Mouse (Mus musculus) forebrain, embryonic 16.5 days (tissue): ENCODE data around the gene Mpzl2. TPM values are rescaled to one million over a fixed set of nuclear protein-coding genes. Genes with fewer than 3 reads are reported as not detected.
A peak's percentile ranks its signal among the peaks of the same experiment; 100 is the strongest.

Experiments used
- ATAC-seq: fragments of 200-750 bp; cut with Nextera tagmentation; 2 replicates; pipeline ENCODE4 v1.8.0; 2017; ENCODE audit warnings: mild to moderate bottlenecking, moderate library complexity
- H3K27ac ChIP-seq: fragments of 300-500 bp; sonication (generic); 2 replicates; pipeline ENCODE4 v1.5.1; 2014; ENCODE audit warnings: low read length, control low read depth
- H3K27me3 ChIP-seq: fragments of 300-500 bp; sonication (generic); replicated peaks from 2 replicates; pipeline ENCODE4 v1.6.1; 2014; ENCODE audit warnings: low read length; ENCODE audit not compliant: control insufficient read depth, insufficient read depth
- H3K36me3 ChIP-seq: fragments of 300-500 bp; sonication (generic); 2 replicates; pipeline ENCODE4 v1.6.1; 2014; ENCODE audit not compliant: control insufficient read depth, insufficient read depth
- H3K4me1 ChIP-seq: fragments of 300-500 bp; sonication (generic); replicated peaks from 2 replicates; pipeline ENCODE4 v1.6.1; 2014; ENCODE audit warnings: low read length; ENCODE audit not compliant: control insufficient read depth, insufficient read depth
- H3K4me2 ChIP-seq: fragments of 300-500 bp; sonication (generic); 2 replicates; pipeline ENCODE4 v1.6.1; 2014; ENCODE audit warnings: mild to moderate bottlenecking, low read length, control low read depth
- H3K4me3 ChIP-seq: fragments of 300-500 bp; sonication (generic); replicated peaks from 2 replicates; pipeline ENCODE4 v1.5.1; 2014; ENCODE audit warnings: mild to moderate bottlenecking, low read length, control low read depth
- H3K9ac ChIP-seq: fragments of 300-500 bp; sonication (generic); replicated peaks from 2 replicates; pipeline ENCODE4 v1.6.1; 2014; ENCODE audit warnings: low read depth, low read length, control low read depth
- H3K9me3 ChIP-seq: fragments of 300-500 bp; sonication (generic); 2 replicates; pipeline ENCODE4 v1.6.1; 2016; ENCODE audit warnings: low read length; ENCODE audit not compliant: control insufficient read depth
- WGBS: fragments of 180-500 bp; shearing (Covaris S2); extraction: QIAGEN DNeasy Blood & Tissue Kit; methylation state at CpG from one replicate; pipeline ENCODE4 v1.1.7; 2014; 5-methylcytosine and 5-hydroxymethylcytosine counted together
- polyA plus RNA-seq: library from polyadenylated mRNA; unstranded; fragments of >200 nt; fragmentation: Nextera tagmentation; extraction: Ambion mirVana; gene quantifications from 2 replicates; pipeline ENCODE4 v1.2.1, GENCODE M21; 2015

Mpzl2 gene
- polyA plus RNA-seq = 0.38 and 0.96 TPM in 2 replicates

DNA sequence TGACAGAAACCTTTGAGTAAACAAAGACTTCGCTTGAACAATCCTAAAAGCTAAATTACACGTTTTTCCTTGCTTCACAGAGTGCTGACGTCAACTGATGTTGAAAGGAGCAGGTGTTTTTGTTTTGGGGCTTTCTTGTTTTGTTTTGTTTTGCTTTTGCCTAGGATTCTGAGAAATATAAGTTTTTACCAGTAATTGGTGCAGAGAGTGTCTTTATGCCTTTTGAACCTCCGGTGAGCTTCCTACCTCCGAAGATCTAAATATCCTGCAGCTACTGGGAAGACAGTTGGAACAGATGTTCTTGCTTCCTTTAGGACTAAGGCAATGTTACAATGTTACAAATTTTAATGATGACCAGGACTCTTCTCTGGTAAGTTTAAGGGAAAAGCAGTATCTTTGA lies at the start of gene Mpzl2:
Gene Mpzl2, plus strand, starts transcription at position 301 of the 400 bp plus-strand sequence.
- H3K4me2 ChIP-seq = peak within 1 kb of the TSS; percentile 6; the same call in 1 of the 2 replicates
- H3K9ac ChIP-seq = no peak within 1 kb of the TSS
- ATAC-seq = no peak
- no peak within 1 kb of the TSS for H3K4me3 ChIP-seq
- H3K27me3 ChIP-seq = peaks cover 45% of the 10 kb centered on the region
- 62% methylated on average over 5 of the region's 5 CpGs for WGBS
- H3K4me1 ChIP-seq = no peaks in the 10 kb centered on the region
- H3K27ac ChIP-seq = no peak within 1 kb of the TSS
- no peaks in the 10 kb centered on the region for H3K9me3 ChIP-seq
- H3K36me3 ChIP-seq = no peaks in the 10 kb centered on the region

DNA sequence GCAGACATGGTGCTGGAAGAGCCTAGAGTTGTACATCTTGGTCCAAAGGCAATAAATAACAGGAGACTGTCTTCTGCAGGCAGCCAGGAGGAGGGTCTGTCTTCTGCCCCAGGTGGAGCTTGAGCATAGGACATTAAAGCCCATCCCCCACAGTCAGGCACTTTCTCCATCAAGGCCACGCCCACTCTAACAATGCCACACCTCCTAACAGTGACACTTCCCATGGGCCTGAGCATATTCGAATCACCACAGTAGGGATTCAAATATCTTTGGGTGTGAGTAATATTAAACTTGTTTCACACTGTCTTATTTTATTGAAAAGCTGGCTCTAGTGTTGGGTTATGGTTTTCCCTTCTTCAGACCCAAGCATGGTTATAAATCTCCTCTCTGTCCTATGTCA lies 47.8 kb upstream of the Mpzl2 start:
- Histone ChIP-seq H3K4me2 (no peak overlapping the region), H3K9me3 (no peaks in the 10 kb centered on the region), H3K27ac (no peak overlapping the region), H3K4me3 (no peak overlapping the region), H3K9ac (no peak overlapping the region), H3K27me3 (no peaks in the 10 kb centered on the region), H3K4me1 (no peaks in the 10 kb centered on the region), H3K36me3 (no peaks in the 10 kb centered on the region)
- WGBS = 85% methylated on average over 2 of the region's 2 CpGs
- no peak for ATAC-seq

DNA sequence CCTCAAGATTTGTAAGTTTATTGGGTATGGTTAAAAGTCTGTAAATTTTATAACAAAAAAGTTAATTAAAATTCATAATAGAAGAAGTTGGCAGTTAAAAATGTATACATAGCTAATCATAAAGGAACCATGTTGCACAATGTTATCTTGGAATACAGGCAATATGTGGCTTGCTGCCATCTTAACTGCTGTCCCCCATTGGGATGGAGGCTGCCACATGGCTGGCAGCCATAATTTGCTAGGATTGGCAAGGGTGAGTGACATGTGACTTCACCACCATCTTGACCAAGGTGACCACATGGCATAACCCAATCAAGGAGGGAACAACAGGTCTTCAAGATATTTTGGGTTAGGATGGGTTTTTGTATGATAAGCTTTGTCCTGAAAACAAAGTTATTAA lies 47.3 kb upstream of the Mpzl2 start:
- Histone ChIP-seq H3K36me3 (no peaks in the 10 kb centered on the region), H3K9ac (no peak overlapping the region), H3K4me1 (no peaks in the 10 kb centered on the region), H3K4me2 (no peak overlapping the region), H3K27ac (no peak overlapping the region), H3K27me3 (no peaks in the 10 kb centered on the region), H3K4me3 (no peak overlapping the region), H3K9me3 (no peaks in the 10 kb centered on the region)
- ATAC-seq = no peak

DNA sequence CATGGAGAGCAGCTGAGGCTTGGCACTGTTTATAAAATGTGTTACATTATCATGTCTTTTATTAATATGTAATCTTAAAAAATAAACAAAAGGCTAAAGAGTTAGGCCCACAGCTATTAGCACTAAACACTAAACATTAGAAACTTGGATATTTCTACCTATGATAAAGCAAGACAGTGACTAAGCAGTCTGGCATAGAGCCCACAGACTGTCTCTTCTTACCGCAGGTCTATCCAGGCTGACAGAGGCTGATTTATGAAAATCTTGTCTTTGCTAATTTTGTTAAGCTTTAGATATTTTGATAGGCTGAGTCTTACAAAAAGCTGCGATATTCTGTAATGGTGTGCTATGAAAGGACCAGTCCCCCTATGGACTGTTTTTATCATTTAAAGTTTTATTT lies 46.3 kb upstream of the Mpzl2 start:
- Histone ChIP-seq H3K27ac (no peak overlapping the region), H3K9ac (no peak overlapping the region), H3K9me3 (no peaks in the 10 kb centered on the region), H3K36me3 (no peaks in the 10 kb centered on the region), H3K4me3 (no peak overlapping the region), H3K4me1 (no peaks in the 10 kb centered on the region), H3K27me3 (no peaks in the 10 kb centered on the region), H3K4me2 (no peak overlapping the region)
- ATAC-seq = no peak
- WGBS = 93% methylated on average over 2 of the region's 2 CpGs

DNA sequence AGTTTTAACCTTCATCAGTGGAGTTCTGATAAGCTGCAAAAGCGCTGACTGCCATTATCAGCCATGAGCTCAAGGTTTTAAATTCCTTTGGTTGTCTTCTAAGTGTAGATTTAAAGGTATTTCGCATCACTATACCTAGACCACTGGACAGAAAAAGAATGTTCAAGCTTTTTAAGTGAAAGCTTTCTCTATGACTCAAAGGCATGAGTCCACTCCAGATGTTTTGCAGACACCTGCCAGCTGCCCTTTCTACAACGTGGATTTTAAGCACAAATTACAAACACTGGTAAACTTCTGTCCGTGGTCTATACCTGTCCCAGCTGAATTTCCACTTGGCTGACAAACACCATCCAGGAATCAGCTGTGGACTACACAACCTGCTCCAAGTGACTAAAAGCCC lies 44.6 kb upstream of the Mpzl2 start:
- Histone ChIP-seq H3K27ac (no peak overlapping the region), H3K9me3 (no peaks in the 10 kb centered on the region), H3K36me3 (no peaks in the 10 kb centered on the region), H3K4me1 (no peaks in the 10 kb centered on the region), H3K4me3 (no peak overlapping the region), H3K9ac (no peak overlapping the region), H3K4me2 (no peak overlapping the region), H3K27me3 (no peaks in the 10 kb centered on the region)
- no peak for ATAC-seq
- WGBS = 82% methylated on average over 4 of the region's 4 CpGs

DNA sequence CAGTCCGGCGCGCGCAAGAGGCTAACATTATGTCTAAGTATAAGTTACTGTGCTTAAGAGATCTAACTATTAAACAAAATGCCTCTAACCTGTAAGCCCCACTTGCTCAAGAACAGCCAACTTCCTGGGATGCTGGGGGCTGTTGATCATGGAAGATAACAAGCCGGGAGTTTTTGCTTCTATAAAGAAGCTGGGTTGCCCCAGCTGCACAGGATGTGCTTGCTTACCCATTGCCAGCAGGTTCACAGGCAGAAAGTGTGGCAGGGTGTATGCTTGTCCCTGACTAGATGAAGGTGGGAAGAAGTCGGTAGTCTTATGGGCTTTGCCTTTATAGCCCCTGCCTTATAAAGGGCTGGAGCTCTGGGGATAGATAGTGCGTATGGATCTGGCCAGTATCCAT lies 43.0 kb upstream of the Mpzl2 start:
- Histone ChIP-seq H3K4me3 (no peak overlapping the region), H3K9ac (no peak overlapping the region), H3K4me2 (no peak overlapping the region), H3K36me3 (no peaks in the 10 kb centered on the region), H3K9me3 (no peaks in the 10 kb centered on the region), H3K27ac (no peak overlapping the region), H3K4me1 (no peaks in the 10 kb centered on the region), H3K27me3 (no peaks in the 10 kb centered on the region)
- no peak for ATAC-seq
- WGBS = 95% methylated on average over 7 of the region's 7 CpGs

DNA sequence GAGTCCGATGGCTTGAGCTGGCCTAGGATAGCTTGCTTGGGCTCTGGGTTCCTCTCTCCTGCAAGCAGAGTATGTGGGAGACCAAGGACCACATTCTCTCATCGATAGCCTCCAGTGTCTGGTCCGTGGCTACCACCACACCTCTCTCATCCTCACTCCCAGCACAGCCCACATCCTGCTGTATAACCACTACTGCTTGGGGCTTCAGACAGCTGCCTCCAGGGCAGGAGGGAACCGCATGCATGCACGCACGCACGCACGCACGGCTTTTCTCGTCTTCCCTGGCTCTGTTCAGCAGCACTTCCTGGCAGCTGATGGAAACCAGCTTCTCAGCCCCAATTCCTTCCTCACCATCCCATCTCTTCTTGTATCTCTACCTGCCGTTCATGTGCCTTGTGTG lies 41.5 kb upstream of the Mpzl2 start:
- no peak for ATAC-seq
- Histone ChIP-seq H3K4me3 (no peak overlapping the region), H3K36me3 (no peaks in the 10 kb centered on the region), H3K9me3 (no peaks in the 10 kb centered on the region), H3K4me1 (no peaks in the 10 kb centered on the region), H3K27me3 (no peaks in the 10 kb centered on the region), H3K4me2 (no peak overlapping the region), H3K27ac (no peak overlapping the region), H3K9ac (no peak overlapping the region)
- 75% methylated on average over 11 of the region's 11 CpGs for whole genome bisulfite sequencing

DNA sequence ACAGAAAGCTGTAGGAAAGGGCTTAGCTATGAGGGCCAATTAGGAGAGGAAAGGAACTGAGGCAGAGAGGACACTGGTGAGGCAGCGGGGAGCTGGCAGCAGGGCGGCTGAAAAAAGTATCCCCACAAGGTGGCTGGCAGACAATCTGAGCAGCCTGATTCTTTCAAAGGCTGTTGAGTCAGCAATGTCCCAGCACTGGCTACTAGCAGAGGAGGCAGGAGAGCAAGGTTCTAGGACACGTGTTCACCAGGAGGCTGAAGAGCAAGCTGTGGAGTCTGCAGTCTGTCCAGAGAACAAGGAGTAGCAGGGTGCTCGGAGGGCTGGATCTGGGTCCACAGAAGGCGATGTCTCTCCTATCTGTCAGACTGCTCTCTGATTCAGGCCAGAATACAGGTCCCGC lies 40.4 kb upstream of the Mpzl2 start:
- WGBS = 53% methylated on average over 6 of the region's 6 CpGs
- Histone ChIP-seq H3K27ac (no peak overlapping the region), H3K9me3 (no peaks in the 10 kb centered on the region), H3K4me1 (no peaks in the 10 kb centered on the region), H3K27me3 (no peaks in the 10 kb centered on the region), H3K9ac (no peak overlapping the region), H3K4me2 (no peak overlapping the region), H3K4me3 (no peak overlapping the region), H3K36me3 (no peaks in the 10 kb centered on the region)
- no peak for ATAC-seq

DNA sequence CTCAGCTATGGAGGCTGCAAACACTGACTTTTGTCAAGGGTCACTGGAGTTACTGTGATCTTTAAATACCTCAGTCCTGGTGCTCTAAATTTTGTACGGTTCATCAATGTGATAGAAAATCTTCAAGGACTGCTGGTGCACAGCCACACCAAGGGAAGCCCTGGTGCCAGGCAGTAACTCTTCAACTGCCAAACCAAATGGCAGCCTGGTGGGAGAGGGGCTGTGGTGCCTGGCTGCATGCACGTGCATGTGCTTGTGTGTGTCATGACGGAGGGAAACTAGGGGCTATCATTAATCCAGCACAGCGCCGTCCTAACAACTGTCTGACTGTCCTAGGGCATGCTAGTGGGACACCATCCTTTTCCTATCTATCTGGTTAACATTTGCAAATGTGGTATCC lies 39.8 kb upstream of the Mpzl2 start:
- WGBS = 73% methylated on average over 5 of the region's 5 CpGs

DNA sequence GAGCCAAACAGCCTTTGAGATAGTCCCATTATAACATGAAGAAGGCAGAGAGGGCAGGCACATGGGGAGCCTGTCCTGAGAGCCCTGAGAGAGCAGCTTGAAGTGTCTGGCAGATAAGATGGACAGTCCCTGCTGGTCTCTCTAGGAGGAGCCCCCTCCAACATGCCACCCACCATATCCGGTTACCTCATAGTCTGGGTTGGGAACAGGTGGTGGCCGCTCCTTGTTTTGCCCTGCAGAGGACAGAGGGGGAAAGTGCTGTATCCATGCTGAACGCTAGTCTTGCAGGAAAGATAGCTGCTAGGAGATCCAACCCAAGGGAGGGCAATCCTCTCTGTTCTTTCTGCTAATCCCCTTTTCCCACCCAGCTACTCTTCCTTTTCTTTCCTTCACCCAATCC lies 39.4 kb upstream of the Mpzl2 start:
- Histone ChIP-seq H3K9ac (no peak overlapping the region), H3K4me3 (no peak overlapping the region), H3K9me3 (no peaks in the 10 kb centered on the region), H3K4me2 (no peak overlapping the region), H3K36me3 (no peaks in the 10 kb centered on the region), H3K4me1 (no peaks in the 10 kb centered on the region), H3K27ac (no peak overlapping the region), H3K27me3 (no peaks in the 10 kb centered on the region)
- no peak for ATAC-seq
- 73% methylated on average over 3 of the region's 3 CpGs for WGBS

More for the DNA sequence above, 39.8 kb upstream of the Mpzl2 start:
- Histone ChIP-seq H3K36me3 (no peaks in the 10 kb centered on the region), H3K4me3 (no peak overlapping the region), H3K4me2 (no peak overlapping the region), H3K9me3 (no peaks in the 10 kb centered on the region), H3K4me1 (no peaks in the 10 kb centered on the region), H3K9ac (no peak overlapping the region), H3K27me3 (no peaks in the 10 kb centered on the region), H3K27ac (no peak overlapping the region)
- ATAC-seq = no peak
